Mouse (Mus musculus) embryonic facial prominence, embryonic 11.5 days (tissue): ENCODE measurements at regions not wholly inside any gene's neighbourhood (a gene's known extent, or its start where the extent isn't known, plus 50 kb on each side); places are given as distances from the start of the nearest gene placed in this dataset.

Source experiments
- ATAC-seq: fragments of 200-750 bp; cut with Nextera tagmentation; replicated peaks from 2 replicates; pipeline ENCODE4 v1.8.0; 2017; ENCODE audit warnings: low read depth; ENCODE audit not compliant: insufficient number of reproducible peaks, low FRiP score, low TSS enrichment
- DNase-seq: peaks from one replicate; pipeline ENCODE4 v3.0.0-alpha.2; 2015; ENCODE audit warnings: low spot score
- H3K27ac ChIP-seq: fragments of 300-500 bp; sonication (generic); replicated peaks from 2 replicates; pipeline ENCODE4 v1.5.1; 2014; ENCODE audit warnings: mild to moderate bottlenecking, low read depth, low read length, control low read depth
- H3K27me3 ChIP-seq: fragments of 300-500 bp; sonication (generic); 2 replicates; pipeline ENCODE4 v1.6.1; 2014; ENCODE audit warnings: mild to moderate bottlenecking, low read length, moderate library complexity, mixed read lengths; ENCODE audit not compliant: control insufficient read depth, insufficient read depth
- H3K36me3 ChIP-seq: fragments of 300-500 bp; sonication (generic); replicated peaks from 2 replicates; pipeline ENCODE4 v1.6.1; 2014; ENCODE audit warnings: low read depth, mild to moderate bottlenecking, low read length, moderate library complexity, mixed read lengths; ENCODE audit not compliant: control insufficient read depth, insufficient read depth
- H3K4me1 ChIP-seq: fragments of 300-500 bp; sonication (generic); 2 replicates; pipeline ENCODE4 v1.6.1; 2014; ENCODE audit warnings: low read length, mixed read lengths; ENCODE audit not compliant: control insufficient read depth, insufficient read depth
- H3K4me2 ChIP-seq: fragments of 300-500 bp; sonication (generic); 2 replicates; pipeline ENCODE4 v1.6.1; 2014; ENCODE audit warnings: low read depth, mild to moderate bottlenecking, control low read depth, low read length, moderate library complexity
- H3K4me3 ChIP-seq: fragments of 300-500 bp; sonication (generic); 2 replicates; pipeline ENCODE4 v1.5.1; 2014; ENCODE audit warnings: low read depth, low read length, control low read depth
- H3K9ac ChIP-seq: fragments of 300-500 bp; sonication (generic); replicated peaks from 2 replicates; pipeline ENCODE4 v1.6.1; 2014; ENCODE audit warnings: mild to moderate bottlenecking, control low read depth, low read length
- H3K9me3 ChIP-seq: fragments of 300-500 bp; sonication (generic); replicated peaks from 2 replicates; pipeline ENCODE4 v1.6.1; 2016; ENCODE audit warnings: mild to moderate bottlenecking, low read length, inconsistent platforms, mixed read lengths; ENCODE audit not compliant: control insufficient read depth
- WGBS: fragments of 180-500 bp; shearing (Covaris S2); extraction: QIAGEN DNeasy Blood & Tissue Kit; methylation state at CpG from one replicate; pipeline ENCODE4 v1.1.7; 2014; 5-methylcytosine and 5-hydroxymethylcytosine counted together

DNA sequence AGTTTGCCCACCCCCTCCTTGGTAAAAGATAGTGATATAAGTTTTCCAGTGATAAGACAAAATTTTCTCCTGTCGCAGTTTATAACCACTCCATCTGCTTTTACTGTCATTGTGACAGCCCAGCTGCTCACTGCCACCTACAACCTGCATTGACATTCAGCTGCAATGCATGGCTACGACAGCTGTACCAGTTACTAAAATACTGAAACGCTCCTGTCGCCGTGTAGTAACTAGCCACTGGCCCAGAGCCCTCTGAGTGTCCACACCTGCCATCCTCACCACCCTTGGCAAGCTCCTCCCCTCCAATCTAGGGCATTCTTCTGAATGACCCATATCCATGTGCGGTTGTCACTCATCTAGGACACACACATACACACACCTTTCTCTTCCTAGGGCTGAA, 286.2 kb downstream of the Bcor start:
- DNase-seq: no peak
- H3K27me3 ChIP-seq: no peaks in the 10 kb centered on the region; the same call in 1 of the 2 replicates
- no peaks in the 10 kb centered on the region for H3K4me1 ChIP-seq
- H3K4me3 ChIP-seq: no peak overlapping the region
- H3K27ac ChIP-seq: no peak overlapping the region
- H3K4me2 ChIP-seq: no peak overlapping the region
- ATAC-seq: no peak
- 85% methylated on average over 6 of the region's 6 CpGs for WGBS
- no peaks in the 10 kb centered on the region for H3K36me3 ChIP-seq
- H3K9ac ChIP-seq: no peak overlapping the region
- no peaks in the 10 kb centered on the region for H3K9me3 ChIP-seq

DNA sequence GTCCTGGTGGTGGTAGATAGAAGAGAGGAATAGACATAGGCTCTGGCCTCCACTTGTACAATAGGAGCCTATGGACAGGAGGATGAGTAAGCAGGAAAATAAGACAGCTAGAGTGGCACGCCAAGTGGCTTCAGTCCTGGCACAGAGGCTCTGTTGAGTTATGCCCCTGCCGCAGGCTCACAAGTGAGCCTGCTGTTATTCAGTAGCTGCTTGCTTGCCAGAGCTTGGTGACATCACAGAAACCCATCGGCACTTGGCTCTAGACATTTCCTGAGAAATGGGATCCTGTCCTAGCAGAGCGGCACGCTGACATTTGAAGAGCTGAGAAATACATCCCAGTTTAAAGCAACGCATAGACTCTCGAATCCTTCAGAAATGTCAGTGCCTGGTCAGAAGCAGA, 283.5 kb downstream of the Bcor start:
- H3K27me3 ChIP-seq: no peaks in the 10 kb centered on the region; the same call in 1 of the 2 replicates

DNA sequence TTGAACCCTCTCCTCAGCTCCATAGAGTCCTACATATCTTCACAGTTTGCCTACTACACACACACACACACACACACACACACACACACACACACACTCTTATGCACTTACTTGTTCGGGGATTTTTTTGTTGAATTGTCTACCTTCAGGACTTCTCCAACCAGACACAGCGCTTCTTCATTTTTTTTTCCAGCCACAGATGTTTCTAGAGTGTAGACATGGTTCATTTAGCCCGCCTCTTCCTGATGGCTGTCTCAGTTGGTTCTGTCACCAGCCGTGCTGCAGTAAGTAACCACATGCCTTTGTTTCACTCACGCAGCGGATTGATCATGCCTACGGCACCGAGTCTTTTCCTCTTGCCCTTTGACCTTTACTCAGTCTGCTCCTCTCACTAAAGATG, 282.1 kb downstream of the Bcor start:
- no peak overlapping the region for H3K27ac ChIP-seq
- DNase-seq (no peak), ATAC-seq (no peak)
- H3K4me1 ChIP-seq: no peaks in the 10 kb centered on the region
- no peak overlapping the region for H3K9ac ChIP-seq
- no peaks in the 10 kb centered on the region for H3K36me3 ChIP-seq
- no peak overlapping the region for H3K4me2 ChIP-seq
- no peak overlapping the region for H3K4me3 ChIP-seq
- no peaks in the 10 kb centered on the region for H3K27me3 ChIP-seq
- WGBS: 56% methylated on average over 8 of the region's 8 CpGs
- H3K9me3 ChIP-seq: no peaks in the 10 kb centered on the region

More for the DNA sequence above, 283.5 kb downstream of the Bcor start:
- ATAC-seq: no peak
- no peak for DNase-seq
- Histone ChIP-seq H3K4me3 (no peak overlapping the region), H3K4me1 (no peaks in the 10 kb centered on the region), H3K9ac (no peak overlapping the region), H3K36me3 (no peaks in the 10 kb centered on the region), H3K27ac (no peak overlapping the region), H3K9me3 (no peaks in the 10 kb centered on the region), H3K4me2 (no peak overlapping the region)
- WGBS: 91% methylated on average over 7 of the region's 7 CpGs

DNA sequence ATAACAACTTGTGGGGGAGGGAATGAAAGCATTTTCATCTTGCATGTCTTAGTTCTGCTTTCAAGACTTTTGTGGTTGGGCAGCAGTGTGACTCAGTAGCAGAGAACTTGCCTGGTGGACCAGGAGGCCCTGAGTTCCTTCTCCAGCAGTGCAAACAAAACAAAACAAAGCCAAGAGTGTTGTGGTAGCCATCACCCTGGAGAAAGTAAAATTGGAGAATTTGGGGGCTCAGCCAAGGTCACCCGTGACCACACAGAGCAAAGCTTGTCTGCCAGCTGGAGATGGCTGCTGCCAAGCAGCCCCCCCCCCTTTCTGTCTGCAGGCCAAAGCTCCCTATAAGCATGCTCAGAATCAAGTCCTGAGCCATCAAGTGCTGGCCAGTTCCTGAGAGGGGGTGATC, 279.2 kb downstream of the Bcor start:
- Histone ChIP-seq H3K9ac (no peak overlapping the region), H3K27me3 (no peaks in the 10 kb centered on the region), H3K4me1 (no peaks in the 10 kb centered on the region), H3K36me3 (no peaks in the 10 kb centered on the region), H3K4me2 (no peak overlapping the region), H3K27ac (no peak overlapping the region), H3K4me3 (no peak overlapping the region), H3K9me3 (no peaks in the 10 kb centered on the region)
- no peak for ATAC-seq
- 77% methylated on average over 1 of the region's 1 CpGs for WGBS
- DNase-seq: no peak

DNA sequence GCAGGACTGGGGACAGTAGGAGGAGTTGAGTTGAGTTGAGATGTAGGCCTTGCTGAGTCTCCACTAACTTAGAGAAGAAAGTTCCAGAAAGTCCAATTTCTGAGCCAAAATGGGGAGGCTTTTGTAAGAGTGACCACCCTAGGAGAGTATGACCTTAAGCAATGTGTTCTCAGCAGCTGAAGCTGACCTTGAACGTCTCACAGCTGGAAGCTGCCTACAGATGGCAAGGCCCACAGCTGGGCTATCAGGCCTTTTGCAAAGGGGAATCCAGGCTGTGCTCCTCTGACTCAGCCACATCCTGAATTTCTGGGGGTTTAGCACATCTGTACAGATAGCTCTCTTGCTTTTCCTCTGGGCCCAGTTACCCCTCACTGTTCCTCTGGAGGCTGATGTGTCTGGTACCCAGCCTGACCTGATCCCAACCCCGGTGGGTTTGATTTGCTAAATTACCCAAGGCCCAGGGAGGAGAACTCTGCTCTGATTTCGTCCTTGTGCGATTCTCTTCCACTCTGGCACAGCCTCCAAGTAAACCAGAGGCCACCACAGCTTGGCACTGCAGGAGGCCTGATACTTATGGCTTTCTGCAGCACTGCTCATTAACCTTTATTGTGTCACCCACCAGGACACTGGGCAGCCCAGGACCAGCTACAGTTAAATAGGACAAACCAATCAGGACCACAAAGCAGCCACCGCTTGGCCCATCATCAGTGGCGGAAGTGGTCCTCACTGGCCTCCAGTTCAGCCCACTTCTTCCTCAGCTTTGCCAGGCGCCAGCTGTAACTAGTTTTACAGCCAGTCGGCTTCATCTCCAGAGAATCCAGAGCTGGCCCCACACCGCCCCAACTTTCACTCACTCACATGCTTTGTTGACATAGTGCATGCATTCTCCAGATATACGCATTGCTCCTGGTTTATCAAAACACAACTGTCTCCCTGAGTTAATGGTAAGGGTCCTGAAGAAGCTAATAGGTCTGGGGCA, 276.1 kb downstream of the Bcor start:
- Histone ChIP-seq H3K9me3 (no peaks in the 10 kb centered on the region), H3K4me1 (no peaks in the 10 kb centered on the region), H3K36me3 (no peaks in the 10 kb centered on the region), H3K9ac (no peak overlapping the region), H3K27me3 (no peaks in the 10 kb centered on the region), H3K4me2 (no peak overlapping the region), H3K4me3 (no peak overlapping the region), H3K27ac (no peak overlapping the region)
- no peak for ATAC-seq
- DNase-seq: no peak
- WGBS: 58% methylated on average over 10 of the region's 10 CpGs

DNA sequence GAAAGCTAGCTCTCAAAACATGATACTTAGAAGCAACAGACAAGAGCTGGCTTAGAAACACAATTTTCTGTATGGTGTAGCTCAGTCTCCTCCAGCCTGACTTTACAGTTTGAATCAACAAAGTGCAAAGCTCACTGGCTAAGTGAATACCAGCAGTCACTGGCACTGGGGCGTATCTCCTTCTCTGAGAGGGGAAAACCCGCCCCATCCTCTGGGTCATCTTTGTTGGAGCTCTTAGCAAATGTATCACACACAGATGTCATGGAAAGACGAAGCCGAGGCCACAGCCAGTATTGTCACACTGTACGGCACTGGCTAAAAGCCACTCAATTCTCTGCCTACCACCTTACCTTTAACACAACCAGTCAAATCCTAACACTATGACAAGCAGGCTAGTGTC, 267.8 kb downstream of the Bcor start:
- no peak for DNase-seq
- no peak for ATAC-seq
- 85% methylated on average over 5 of the region's 5 CpGs for WGBS
- no peak overlapping the region for H3K4me2 ChIP-seq
- H3K9me3 ChIP-seq: no peaks in the 10 kb centered on the region
- H3K27me3 ChIP-seq: no peaks in the 10 kb centered on the region
- H3K27ac ChIP-seq: no peak overlapping the region
- H3K36me3 ChIP-seq: no peaks in the 10 kb centered on the region
- H3K4me1 ChIP-seq: no peaks in the 10 kb centered on the region
- no peak overlapping the region for H3K9ac ChIP-seq
- H3K4me3 ChIP-seq: no peak overlapping the region

DNA sequence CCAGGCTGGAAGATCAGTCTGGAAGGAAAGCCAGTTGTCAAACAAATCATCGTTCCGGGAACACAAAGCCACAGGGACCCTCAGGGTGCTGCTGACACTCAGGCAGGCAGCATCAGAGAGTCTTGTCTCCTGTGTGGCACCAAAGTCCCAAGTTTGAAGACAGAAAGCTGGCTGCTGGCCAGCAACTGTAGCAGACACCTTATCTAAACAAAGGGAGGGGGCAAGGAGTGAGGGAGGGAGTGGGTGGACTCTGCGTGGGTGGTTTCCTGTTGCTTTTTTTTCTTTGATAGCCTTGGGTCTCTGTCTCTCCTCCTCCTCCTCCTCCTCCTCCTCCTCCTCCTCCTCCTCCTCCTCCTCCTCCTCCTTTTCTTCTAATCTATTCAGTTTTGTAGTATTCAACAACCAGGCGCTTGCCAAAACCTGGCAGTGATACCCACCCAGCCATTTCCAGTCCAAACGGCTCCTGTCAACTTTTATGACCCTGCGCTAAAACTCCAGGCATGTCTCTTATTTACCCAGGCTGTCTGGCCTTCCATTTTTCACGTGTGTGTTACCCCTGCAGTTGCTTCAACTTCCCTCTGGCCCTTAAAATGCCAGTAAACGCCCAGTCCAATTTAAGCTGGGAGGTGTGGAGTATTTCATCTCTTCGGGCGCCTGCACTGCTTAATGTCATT, 266.4 kb downstream of the Bcor start:
- H3K9me3 ChIP-seq: no peaks in the 10 kb centered on the region
- H3K4me3 ChIP-seq: no peak overlapping the region
- no peaks in the 10 kb centered on the region for H3K4me1 ChIP-seq
- WGBS: 47% methylated on average over 10 of the region's 10 CpGs
- no peaks in the 10 kb centered on the region for H3K36me3 ChIP-seq
- ATAC-seq (no peak), DNase-seq (no peak)
- no peak overlapping the region for H3K9ac ChIP-seq
- H3K4me2 ChIP-seq: no peak overlapping the region
- H3K27ac ChIP-seq: no peak overlapping the region
- no peaks in the 10 kb centered on the region for H3K27me3 ChIP-seq

DNA sequence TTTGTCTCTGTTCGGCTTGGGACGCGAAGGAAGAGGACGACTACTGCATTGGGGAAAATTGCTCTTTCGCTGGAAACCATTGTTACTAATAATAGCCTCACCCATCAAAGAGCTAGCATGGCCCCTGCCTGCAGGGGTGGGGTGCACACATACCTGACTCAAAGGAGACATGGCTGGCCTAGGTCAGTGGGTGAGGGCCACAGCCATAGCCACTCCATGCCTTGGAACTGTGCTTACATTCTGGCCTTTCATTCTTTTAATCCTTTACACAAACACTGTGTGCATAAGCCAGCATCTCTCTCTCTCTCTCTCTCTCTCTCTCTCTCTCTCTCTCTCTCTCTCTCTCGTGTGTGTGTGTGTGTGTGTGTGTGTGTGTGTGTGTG, 265.9 kb downstream of the Bcor start:
- H3K4me1 ChIP-seq: no peaks in the 10 kb centered on the region
- H3K27me3 ChIP-seq: no peaks in the 10 kb centered on the region
- DNase-seq (no peak), ATAC-seq (no peak)
- H3K4me2 ChIP-seq: no peak overlapping the region
- H3K9me3 ChIP-seq: no peaks in the 10 kb centered on the region
- H3K4me3 ChIP-seq: no peak overlapping the region
- no peak overlapping the region for H3K9ac ChIP-seq
- 63% methylated on average over 5 of the region's 6 CpGs for WGBS
- no peak overlapping the region for H3K27ac ChIP-seq
- no peaks in the 10 kb centered on the region for H3K36me3 ChIP-seq
